Mouse (Mus musculus) frontal cortex, postnatal 25 days (tissue): Measurements from ENCODE around the gene Ryk.

Source experiments
- DNase-seq, 2 experiments: peaks; one replicate each; pipeline ENCODE4 v3.0.0; 2022; ENCODE audit warnings: low spot score in 2 of 2

Ryk gene

GRCm38 (mm10) chr9:102858283-102858682, 23.6 kb downstream of the Ryk start:
- DNase-seq: no peak

GRCm38 (mm10) chr9:102859399-102859798, 24.7 kb downstream of the Ryk start:
- DNase-seq: no peak

GRCm38 (mm10) chr9:102859963-102860362, 25.2 kb downstream of the Ryk start:
- DNase-seq: no peak

- DNase-seq: no peak
These were observed 26.2 kb downstream of the Ryk start for GRCm38 (mm10) chr9:102860802-102861469.

- no peak for DNase-seq
These were observed 27.1 kb downstream of the Ryk start for GRCm38 (mm10) chr9:102861789-102862188.

GRCm38 (mm10) chr9:102862260-102862659, 27.5 kb downstream of the Ryk start:
- no peak for DNase-seq

GRCm38 (mm10) chr9:102863876-102864545, 29.3 kb downstream of the Ryk start:
- DNase-seq: peak; percentile 60 to 73

- DNase-seq: no peak
These were observed 30.2 kb downstream of the Ryk start for GRCm38 (mm10) chr9:102864931-102865330.

- DNase-seq: no peak
These were observed 31.4 kb downstream of the Ryk start for GRCm38 (mm10) chr9:102865946-102866737.

GRCm38 (mm10) chr9:102866893-102867292, 32.2 kb downstream of the Ryk start:
- peak; percentile 54 to 57 for DNase-seq

GRCm38 (mm10) chr9:102867516-102867915, 32.8 kb downstream of the Ryk start:
- no peak for DNase-seq

- no peak for DNase-seq
These were observed 33.7 kb downstream of the Ryk start for GRCm38 (mm10) chr9:102868451-102868850.

- no peak for DNase-seq
These were observed 41.5 kb downstream of the Ryk start for GRCm38 (mm10) chr9:102876054-102876690.

GRCm38 (mm10) chr9:102877916-102878315, 43.2 kb downstream of the Ryk start:
- no peak for DNase-seq

GRCm38 (mm10) chr9:102879545-102879944, 44.8 kb downstream of the Ryk start:
- peak in 1 of 2 experiments; percentile 32 for DNase-seq

GRCm38 (mm10) chr9:102884703-102885102, 50.0 kb downstream of the Ryk start:
- DNase-seq: no peak

- no peak for DNase-seq
These were observed 55.4 kb downstream of the Ryk start for GRCm38 (mm10) chr9:102890166-102890565.

GRCm38 (mm10) chr9:102892480-102893355, 58.0 kb downstream of the Ryk start:
- no peak for DNase-seq

- no peak for DNase-seq
These were observed 58.7 kb downstream of the Ryk start for GRCm38 (mm10) chr9:102893356-102893870.

- no peak for DNase-seq
These were observed 65.2 kb downstream of the Ryk start for GRCm38 (mm10) chr9:102899916-102900315.

GRCm38 (mm10) chr9:102902308-102902707, 67.6 kb downstream of the Ryk start:
- no peak for DNase-seq
